Mouse (Mus musculus) lung, postnatal 14 days (tissue): ENCODE measurements around the gene Lix1l.

Experiments used
- DNase-seq: peaks from one replicate; pipeline ENCODE4 v3.0.0; 2021

Gene Lix1l

DNA sequence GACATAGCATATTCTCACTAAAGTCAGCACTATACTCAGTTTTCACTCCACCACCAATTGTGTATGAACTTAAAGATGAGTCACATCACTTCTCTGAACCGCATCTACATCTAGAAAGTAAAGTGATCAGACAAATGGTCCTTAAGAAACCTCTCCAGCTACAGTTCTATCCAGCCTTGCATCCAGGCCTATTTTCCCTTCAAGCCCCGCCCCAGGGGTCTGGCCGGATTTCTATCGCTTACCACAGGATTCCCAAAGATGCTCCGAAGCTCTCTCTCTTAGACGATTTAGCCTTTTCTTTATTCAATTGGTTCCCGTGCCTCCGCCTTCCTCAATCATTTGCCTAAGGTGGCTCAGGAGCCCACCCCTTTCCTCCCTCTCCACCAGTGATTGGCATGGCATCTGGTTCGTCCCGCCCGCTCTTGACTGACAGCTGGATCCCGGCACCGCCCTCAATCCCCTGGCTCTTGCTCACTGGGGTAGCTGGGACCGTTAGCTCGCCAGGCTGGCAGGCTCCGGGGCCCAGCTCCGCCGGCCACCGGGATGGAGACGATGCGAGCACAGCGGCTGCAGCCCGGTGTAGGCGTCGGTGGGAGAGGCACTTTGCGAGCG, at the start of gene Lix1l:
TSS of gene Lix1l (plus strand) at position 511 of the 612 bp plus-strand sequence.
- peak; percentile 91 for DNase-seq

DNA sequence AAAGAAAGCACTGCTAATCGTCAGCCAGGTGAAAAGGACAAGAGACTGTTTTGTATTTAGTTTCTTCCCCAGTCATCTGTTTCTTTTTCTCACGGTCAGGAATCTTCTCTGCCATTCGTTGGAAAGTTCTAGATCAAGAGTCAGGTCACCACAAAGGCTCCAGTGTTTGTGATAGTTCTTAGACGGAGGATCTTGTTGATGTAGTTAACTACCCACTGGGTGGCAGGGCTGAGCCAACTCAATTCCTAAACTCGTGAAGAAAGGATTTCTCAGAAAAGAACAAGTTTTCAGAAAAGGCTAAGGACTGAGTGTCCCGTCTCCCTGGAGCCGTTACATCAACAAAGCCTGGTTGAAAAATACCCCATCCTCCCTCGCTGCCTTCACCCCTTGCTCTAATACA, 49.7 kb upstream of the Lix1l start:
- DNase-seq: peak; percentile 77

DNA sequence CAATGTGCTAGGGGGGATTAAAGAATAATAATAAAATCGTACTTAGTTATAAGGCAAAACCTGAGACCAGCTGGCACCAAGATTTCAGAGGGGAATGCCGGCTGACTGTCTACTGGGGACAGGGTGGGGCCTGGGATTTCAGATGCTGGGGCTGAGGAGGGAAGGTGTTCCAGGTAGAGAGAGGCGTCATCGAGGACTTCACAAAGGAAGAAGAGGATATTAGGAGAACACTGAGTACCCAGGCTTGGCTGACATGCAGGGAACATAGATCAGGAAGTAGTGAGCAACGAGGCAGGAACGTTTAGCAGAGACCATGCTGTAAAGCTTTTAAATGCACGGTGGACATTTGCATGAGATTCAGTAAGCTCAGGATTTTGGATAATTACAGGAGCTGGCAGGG, 49.1 kb upstream of the Lix1l start:
- DNase-seq: no peak

DNA sequence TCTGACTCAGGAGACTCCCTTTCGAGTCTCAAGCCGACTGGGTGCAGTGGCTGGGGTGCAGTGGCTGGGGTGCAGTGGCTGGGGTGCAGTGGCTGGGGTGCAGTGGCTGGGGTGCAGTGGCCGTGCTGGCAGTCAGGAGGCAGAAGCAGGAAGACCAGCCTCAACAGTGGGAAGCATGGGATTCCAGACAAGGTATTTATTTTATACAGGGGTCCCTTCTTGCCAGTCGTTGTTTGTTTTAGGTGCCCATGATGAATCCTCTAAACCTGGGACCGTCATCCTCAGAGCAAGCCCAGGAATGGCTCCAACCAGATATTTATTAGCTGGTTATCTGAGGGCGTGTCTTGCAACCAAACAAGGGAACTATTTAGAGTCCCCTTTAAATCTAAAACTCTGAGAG, 47.3 kb upstream of the Lix1l start:
- DNase-seq: no peak

DNA sequence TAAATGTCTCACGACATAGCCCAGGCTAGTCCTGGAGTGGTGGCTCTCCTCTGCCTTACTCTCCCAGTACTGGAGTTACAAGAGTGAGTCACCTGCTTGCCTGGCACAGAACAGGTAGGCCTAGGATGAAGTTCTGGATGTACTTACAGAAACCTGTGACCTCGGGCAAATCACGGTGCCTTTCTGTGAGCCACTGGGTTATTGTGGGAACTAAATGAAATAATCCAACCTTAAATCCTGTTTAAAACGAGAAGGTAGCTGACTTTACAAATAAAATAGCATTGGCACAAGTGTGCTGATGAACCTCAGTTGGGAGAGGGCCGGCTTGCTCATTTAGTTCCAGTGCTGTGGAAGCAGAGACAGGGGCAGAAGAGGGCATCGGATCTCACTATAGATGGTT, 46.7 kb upstream of the Lix1l start:
- DNase-seq: no peak

DNA sequence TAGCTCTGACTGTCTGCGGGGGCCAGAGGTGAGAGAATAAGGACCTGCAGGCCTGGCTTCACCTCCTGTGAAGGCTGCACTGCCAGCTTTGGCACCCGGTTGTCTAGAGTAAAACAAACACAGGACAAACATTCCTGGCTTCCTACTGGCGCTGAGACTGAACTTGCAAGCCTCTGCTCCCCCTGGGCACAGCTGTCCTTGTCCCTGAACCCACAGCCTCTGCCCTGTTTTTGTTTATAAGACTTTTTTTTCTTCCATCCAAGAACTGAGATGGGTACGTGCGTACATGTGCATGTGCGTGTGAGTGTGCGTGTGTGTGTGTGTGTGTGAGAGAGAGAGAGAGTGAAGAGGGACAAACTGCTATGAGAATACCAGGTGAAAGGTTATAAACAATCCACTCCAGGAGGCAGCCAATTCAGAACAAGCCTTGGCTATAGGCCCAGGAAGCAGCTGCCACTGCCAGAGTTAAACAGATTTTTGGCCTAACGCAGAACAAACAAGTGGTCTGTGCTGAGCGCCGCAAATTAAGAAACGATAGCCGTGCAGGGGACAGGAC, 45.8 kb upstream of the Lix1l start:
- DNase-seq: peak; percentile 89

DNA sequence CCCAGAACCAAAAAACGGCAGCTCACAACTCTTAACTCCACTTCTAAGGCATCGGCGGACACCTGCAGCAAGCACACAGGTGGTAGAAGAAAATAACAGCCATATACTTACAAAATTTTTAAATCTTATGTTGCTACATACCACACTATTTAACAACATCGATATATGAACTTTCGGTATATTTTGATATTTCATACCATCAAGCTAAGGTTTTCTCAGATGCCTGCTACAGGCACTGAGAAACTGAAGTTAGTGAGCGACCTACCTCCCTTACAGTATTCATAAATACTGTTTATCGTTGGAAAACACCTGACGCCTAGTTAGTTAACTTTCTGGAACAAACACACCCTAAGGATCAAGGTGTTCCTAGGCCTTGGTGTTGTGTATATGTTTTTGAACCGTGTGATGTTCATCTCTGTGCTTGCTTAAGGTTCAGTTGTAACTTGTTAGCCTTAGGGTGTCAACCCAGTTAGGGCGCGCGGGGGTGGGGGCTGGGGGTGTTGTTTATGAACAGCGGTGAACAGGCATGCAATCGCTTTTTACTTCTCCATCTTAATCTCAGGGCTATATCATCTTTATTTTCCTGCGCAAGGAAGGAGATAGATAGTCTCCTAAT, 44.8 kb upstream of the Lix1l start:
- DNase-seq: no peak

DNA sequence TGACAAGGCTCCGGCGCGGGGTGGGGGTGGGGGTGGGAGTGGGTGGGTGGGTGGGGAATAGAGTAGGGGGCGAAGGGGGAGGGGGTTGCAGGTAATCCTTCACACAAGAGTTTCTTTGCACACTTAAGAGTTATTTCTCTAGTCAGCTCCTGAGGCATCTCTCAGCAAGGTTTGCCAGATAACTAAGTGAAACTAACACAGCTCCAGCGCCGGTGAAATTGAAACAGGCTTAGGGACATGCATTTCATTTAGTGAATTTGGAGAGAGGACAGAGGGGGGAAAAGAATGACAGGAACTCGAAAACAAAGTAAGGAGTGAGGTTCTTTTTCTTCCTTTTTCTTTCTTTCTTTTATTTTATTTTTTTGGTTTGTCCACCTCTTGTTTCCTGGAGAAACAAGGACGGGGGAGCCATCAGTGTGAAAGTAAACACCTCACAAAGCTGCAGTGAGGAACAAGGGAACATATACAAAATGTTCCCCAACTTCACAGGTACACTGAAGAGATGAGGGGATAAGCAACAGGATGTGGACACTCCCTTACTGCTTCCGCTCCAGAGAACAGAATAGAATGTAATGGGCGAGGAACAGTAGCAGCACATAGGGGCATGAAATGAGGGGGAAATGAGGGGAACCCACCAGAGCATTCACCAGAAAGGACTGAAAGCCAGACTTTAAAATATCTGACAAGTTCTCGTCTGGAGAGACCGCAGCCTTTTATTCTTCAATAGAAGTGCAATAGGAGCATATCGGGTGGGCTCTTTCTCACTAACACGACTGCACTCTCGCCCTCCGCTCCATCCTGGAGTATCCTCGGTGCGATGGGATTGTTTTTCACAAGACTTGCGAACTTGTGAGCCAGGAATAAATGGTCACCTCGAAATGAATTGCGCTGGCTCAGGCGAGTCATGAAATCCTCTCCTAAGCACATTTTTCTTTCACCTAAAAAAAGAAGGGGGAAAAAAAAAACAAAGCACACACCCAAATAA, 44.0 kb upstream of the Lix1l start:
- peak; percentile 59 for DNase-seq

DNA sequence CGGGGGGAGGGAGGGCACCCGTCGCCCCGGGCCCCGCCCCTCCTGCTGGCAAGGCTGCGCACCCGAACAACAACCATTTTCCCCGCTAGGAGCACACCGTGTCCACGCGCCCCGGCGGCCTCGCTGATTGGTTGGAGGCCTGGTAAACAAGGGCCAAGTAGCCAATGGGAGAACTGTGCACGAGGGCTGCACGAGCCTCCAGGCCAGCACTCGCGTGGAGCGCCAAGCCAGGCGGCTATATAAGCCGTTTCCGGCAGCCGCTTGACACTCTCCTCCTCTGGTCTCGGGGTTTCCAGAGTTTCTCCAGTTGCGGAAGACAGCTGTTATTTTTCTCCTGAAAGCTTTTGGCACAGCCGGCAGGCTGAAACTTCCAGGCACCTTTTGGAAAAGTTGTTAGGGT, 43.3 kb upstream of the Lix1l start, which contains the start of gene Txnip:
TSS of gene Txnip (plus strand) at position 264 of the 400 bp plus-strand sequence.
- DNase-seq: peak; percentile 100

DNA sequence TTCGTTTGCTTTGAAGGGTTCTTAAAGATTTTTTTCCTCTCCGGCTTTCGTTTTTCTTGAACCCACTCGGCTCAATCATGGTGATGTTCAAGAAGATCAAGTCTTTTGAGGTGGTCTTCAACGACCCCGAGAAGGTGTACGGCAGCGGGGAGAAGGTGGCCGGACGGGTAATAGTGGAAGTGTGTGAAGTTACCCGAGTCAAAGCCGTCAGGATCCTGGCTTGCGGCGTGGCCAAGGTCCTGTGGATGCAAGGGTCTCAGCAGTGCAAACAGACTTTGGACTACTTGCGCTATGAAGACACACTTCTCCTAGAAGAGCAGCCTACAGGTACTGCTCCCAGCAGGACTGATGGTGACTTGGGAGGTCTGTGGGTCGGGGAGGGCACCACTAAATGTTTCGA, 42.8 kb upstream of the Lix1l start:
- DNase-seq: no peak

DNA sequence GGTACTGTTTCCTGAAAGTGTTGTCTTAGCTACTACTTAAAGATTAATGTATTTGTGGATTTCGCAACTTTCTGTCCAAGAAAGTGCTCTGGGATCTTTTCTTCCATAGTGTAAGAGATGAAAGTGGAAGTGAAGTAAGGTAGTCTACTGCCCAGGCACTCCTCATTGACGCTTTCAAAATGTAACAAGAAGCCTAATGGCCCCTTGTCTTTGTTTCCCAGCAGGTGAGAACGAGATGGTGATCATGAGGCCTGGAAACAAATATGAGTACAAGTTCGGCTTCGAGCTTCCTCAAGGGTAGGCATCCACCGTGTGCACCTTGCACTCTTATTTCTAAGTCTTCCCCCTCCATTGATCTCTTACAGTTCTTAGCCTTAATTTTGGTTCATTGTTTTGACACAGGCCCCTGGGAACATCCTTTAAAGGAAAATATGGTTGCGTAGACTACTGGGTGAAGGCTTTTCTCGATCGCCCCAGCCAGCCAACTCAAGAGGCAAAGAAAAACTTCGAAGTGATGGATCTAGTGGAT, 42.2 kb upstream of the Lix1l start:
- DNase-seq: no peak

DNA sequence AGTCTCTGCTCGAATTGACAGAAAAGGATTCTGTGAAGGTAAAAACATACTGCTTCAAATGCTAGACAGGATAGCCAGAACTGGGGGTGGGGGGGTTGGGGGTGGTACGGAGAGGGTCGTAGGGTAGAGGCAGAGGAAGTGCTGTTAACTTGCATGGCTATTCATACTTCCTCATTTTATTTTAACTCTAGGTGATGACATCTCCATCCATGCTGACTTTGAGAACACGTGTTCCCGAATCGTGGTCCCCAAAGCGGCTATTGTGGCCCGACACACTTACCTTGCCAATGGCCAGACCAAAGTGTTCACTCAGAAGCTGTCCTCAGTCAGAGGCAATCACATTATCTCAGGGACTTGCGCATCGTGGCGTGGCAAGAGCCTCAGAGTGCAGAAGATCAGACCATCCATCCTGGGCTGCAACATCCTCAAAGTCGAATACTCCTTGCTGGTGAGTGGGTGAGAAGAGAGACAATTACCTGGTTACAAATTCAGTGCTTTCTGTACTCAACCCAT, 41.5 kb upstream of the Lix1l start:
- DNase-seq: no peak

DNA sequence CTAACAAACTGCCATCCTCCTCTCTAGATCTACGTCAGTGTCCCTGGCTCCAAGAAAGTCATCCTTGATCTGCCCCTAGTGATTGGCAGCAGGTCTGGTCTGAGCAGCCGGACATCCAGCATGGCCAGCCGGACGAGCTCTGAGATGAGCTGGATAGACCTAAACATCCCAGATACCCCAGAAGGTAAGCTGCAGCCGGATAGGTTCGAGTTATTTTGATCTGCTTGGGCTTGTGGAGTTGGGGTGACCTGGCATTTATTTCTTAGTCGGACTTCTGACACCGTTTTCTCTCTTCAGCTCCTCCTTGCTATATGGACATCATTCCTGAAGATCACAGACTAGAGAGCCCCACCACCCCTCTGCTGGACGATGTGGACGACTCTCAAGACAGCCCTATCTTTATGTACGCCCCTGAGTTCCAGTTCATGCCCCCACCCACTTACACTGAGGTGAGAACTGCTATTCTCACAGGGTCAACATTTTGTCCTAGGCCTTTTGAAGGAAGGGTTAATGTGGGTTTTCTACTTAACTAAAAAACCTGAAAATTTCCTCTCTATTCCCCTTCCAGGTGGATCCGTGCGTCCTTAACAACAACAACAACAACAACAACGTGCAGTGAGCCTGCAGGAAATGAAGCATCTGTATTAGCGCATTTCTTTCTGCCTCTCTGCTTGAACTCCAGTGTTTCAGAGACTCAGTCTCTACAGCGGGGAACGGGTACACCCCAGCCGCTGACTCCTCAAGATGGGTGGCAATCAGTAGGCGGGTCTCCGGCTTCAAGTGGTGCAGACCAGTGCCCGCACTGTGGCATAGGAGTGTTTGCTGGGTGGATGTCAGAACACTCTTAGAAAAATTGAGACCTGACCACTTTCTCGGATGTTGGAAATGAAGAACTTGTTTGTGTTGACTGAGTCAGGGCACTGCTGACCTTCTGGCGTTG, 40.8 kb upstream of the Lix1l start:
- DNase-seq: no peak

DNA sequence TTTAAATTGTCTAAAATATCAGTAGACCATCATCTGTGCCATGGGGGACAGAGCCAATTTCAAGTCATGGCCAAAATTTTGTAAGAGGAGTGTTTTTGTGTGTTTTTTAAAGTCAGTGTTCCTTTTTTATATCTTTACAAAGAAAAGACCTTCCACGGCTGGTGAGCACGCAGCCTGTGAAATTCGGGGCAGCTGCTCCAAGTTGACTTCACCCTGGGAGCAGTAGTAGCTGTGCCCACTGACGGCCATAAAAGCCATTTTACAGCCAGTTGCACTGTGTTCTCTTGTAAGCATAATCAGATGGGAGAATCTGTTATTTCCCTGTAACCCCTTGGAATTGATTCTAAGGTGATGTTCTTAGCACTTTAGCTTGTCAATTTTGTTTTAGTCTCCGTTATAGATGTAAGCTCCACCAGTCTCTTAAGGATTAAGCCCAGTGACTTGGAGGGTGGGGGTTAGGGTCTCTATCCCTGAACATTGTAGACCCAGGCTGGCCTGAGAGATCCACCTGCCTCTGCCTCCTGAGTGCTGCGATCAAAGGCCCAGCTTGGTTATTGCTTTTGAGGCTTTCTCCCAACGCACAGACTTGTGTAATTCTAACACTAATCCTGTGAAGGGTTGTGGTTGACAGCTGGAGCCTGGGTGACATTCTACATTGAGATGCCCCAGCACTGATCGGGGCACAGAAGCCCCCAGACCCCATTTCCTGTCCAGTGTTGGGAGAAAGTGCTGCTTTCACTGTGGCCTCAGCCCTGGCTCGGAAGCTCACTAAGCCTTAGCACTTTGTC, 39.9 kb upstream of the Lix1l start:
- DNase-seq: no peak

DNA sequence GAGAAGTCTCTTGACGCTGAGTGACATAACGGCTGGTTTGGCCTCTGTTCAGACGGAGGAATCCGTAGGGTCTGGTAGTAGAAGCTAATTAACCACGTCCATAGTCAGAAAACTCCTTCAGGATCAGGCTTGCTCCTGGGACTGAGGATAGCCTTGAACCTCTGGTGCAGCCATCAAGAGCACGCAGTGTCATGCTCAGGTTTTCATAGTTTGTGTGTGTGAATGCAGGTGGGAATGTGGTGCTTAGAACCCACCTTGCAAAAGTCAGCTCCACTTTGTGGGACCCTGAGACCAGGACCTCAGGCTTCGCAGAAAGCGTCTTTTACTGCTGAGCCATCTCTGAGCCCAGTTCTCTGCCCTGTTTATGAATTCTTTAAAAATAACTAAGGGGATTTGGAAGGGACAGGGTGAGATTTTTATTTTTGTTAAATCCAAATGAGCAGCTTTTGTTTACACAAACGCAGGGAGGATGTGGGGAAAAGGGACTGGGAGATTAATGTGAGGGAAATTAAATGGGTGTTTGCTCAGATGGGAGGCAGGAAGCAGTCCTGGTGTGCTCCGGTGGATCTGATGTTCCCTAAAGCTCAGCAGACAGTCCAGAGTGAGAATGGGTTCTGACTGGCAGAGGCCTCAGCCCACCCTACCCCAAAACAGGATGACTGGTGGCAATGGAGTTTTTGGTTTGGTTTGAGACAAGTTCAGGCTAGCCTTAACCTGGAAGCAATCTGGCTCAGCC, 38.8 kb upstream of the Lix1l start:
- no peak for DNase-seq

DNA sequence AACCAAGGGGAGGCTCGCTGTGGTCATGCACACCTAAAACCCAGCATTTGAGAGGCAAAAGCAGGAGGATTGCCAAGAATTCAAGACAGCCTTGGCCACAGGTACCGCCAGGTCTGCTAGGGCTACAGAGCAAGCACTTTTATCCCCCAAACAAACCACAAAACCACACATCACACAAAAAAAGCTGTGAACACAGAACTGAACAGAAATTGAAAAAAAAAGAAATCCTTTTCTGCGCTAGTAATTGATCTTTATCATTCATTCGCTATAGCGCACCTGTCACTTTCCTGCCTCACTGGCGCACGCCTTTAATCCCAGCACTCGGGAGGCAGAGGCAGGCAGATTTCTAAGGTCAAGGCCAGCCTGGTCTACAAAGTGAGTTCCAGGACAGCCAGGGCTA, 37.7 kb upstream of the Lix1l start:
- DNase-seq: no peak

DNA sequence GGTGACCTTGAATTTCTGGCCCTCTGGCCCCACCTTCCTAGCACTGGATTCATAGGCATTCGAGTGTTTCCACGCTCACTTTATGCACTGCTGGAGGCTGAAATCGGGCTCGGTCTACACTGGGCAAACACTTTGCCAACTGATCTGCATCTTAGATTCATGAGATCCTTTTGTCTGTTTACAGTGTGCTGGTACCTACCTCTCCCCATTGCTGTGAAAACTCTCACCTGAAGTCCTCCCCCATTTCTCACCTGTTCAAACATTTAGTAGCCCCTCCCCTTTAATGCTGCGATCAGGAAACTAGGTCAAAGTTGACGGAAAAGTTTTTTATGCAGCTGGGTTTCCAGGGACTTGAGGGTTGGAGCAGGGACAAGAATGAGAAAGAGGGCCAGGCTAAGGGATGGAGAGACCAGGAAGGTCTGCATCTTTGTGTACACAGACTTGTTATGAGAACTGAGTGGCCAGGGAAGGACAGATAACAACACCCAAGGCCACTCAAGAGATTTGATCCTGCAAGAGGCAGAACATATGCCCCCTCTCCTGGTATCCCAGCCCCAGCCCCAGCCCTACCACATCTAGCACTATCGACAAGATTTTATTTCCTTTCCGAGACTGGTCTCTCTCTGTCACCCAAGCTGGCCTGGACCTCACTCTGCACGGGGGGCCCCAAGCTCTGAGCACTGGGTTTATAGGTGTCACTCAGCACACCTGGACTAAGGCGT, 36.9 kb upstream of the Lix1l start:
- DNase-seq: peak; percentile 58

DNA sequence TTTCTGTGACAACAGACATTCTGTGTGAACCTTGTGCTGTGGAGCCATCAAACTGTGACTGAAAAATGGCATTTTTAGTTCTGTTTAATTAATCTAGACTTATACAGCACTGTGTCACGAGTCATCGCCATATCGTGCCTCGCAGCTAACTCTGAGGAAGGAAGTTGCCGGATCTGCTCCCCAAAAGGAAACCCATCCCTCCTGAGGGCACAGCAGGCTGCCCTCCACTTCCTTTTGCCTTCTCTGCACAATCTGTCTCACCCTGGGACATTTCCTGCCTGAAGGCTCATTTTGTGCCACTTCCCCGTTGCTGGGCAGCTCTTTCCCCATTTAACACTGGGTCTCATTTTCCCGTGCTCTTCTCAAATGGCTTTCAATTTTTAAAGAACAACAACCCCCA, 36.3 kb upstream of the Lix1l start:
- peak; percentile 61 for DNase-seq

DNA sequence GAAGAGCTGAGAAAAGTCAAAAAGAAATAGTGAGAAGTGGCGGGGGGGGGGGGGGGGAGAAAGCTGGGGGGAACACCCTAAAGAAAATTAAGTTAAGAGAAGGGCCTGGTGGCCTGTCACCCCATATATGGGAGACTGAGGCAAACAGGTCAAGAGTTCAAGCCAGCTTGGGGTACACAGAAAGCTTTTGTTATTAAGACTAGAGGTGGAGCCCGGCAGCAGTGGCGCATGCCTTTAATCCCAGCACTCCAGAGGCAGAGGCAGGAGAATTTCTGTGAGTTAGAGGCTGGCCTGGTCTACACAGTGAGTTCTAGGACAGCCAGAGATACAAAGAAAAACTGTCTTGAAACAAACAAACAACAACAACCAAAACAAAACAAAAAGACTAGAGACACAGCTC, 35.8 kb upstream of the Lix1l start:
- no peak for DNase-seq
